Mouse (Mus musculus): ENCODE measurements around the gene Cox19.

GRCm38 (mm10) chr5:139324691-139325394 is 26.4 kb downstream of the Cox19 start:
- TF ChIP-seq FLI1 (IDR thresholded peaks at IDR 0.05; ENCODE audit: low read length) (no peak), GATA1 (IDR thresholded peaks at IDR 0.05; ENCODE audit: borderline replicate concordance, low read length) (no peak)
